8 mouse cellular contexts compared by ENCODE assay signal in genomic region chr3:130900054-130900840, GRCm38 (mm10).
DNase-seq lines count a peak whose midpoint lies in the region; ATAC-seq lines count a peak whose summit lies in the region.

No protein-coding gene starts in this region.

- 85% methylated on average over 30 of the region's 30 CpGs for WGBS in limb, embryonic 10.5 days
- 85% methylated on average over 30 of the region's 30 CpGs for WGBS in neural tube, embryonic 15.5 days

- peaks cover 32% of the 10 kb centered on the region for H3K4me1 ChIP-seq in limb, embryonic 10.5 days
- no peaks in the 10 kb centered on the region for H3K4me1 ChIP-seq in neural tube, embryonic 15.5 days

- peak; percentile 19 for ATAC-seq in activated CD4-positive, CD25-positive, alpha-beta regulatory T cell, adult 4 months
- ATAC-seq in neural tube, embryonic 15.5 days (ENCODE audit: low FRiP score): no peak

- no peak overlapping the region for H3K4me3 ChIP-seq in limb, embryonic 10.5 days
- H3K4me3 ChIP-seq in neural tube, embryonic 15.5 days (replicated peaks): no peak overlapping the region

- H3K4me2 ChIP-seq in neural tube, embryonic 15.5 days: no peak overlapping the region

- peak overlapping the region; percentile 44; the same call in 1 of the 2 replicates for H3K27ac ChIP-seq in limb, embryonic 10.5 days
- no peak overlapping the region for H3K27ac ChIP-seq in neural tube, embryonic 15.5 days (replicated peaks)

- peaks cover 7% of the 10 kb centered on the region; the same call in 1 of the 2 replicates for H3K27me3 ChIP-seq in limb, embryonic 10.5 days (ENCODE audit: low read depth, poor library complexity, severe bottlenecking)
- no peaks in the 10 kb centered on the region for H3K27me3 ChIP-seq in neural tube, embryonic 15.5 days (replicated peaks)

- no peaks in the 10 kb centered on the region for H3K36me3 ChIP-seq in limb, embryonic 10.5 days
- H3K36me3 ChIP-seq in neural tube, embryonic 15.5 days: no peaks in the 10 kb centered on the region

- intact Hi-C loops in gastrocnemius, postnatal 14 days (cut with DNase I; ENCODE audit: low total_unique reads): no loop called here

- DNase-seq in layer of hippocampus, adult 9-11 months: peak; percentile 41
- no peak for DNase-seq in layer of hippocampus, postnatal 25 days (ENCODE audit: extremely low spot score in 1 of 2, low spot score in 1 of 2)
- peak; percentile 18 for DNase-seq in gastrocnemius, postnatal 14 days
- peak; percentile 49 for DNase-seq in limb, embryonic 10.5 days (ENCODE audit: low spot score)
- no peak for DNase-seq in testis, postnatal 14 days (ENCODE audit: low spot score)
- no peak for DNase-seq in cerebellum, postnatal 14 days

- H3K9me3 ChIP-seq in limb, embryonic 10.5 days (replicated peaks): no peaks in the 10 kb centered on the region; the same call in 1 of the 2 replicates
- H3K9me3 ChIP-seq in neural tube, embryonic 15.5 days (replicated peaks): no peaks in the 10 kb centered on the region

- H3K9ac ChIP-seq in neural tube, embryonic 15.5 days (replicated peaks): no peak overlapping the region

Comparison
In these comparisons a context has a peak if more than half of its experiments do, and no peak if none do; other contexts are left out.
1. DNase-seq: peak in layer of hippocampus, adult 9-11 months (single experiment), gastrocnemius, postnatal 14 days (single experiment) and limb, embryonic 10.5 days (single experiment); none in layer of hippocampus, postnatal 25 days (0 of 2), testis, postnatal 14 days (single experiment) and cerebellum, postnatal 14 days (0 of 2).